Mouse (Mus musculus) hindbrain, embryonic 12.5 days (tissue): ENCODE measurements around the gene Art4. TPM values are rescaled to one million over a fixed set of nuclear protein-coding genes. Genes with fewer than 3 reads are reported as not detected.
A peak's percentile ranks its signal among the peaks of the same experiment; 100 is the strongest.

Source experiments
- ATAC-seq: fragments of 200-750 bp; cut with Nextera tagmentation; 2 replicates; pipeline ENCODE4 v1.8.0; 2017; ENCODE audit warnings: moderate TSS enrichment; ENCODE audit not compliant: low FRiP score
- H3K27ac ChIP-seq: fragments of 300-500 bp; sonication (generic); 2 replicates; pipeline ENCODE4 v1.5.1; 2016; ENCODE audit warnings: mild to moderate bottlenecking
- H3K27me3 ChIP-seq: fragments of 300-500 bp; sonication (generic); 2 replicates; pipeline ENCODE4 v1.6.1; 2016; ENCODE audit warnings: mild to moderate bottlenecking
- H3K36me3 ChIP-seq: fragments of 300-500 bp; sonication (generic); 2 replicates; pipeline ENCODE4 v1.6.1; 2016; ENCODE audit warnings: mild to moderate bottlenecking
- H3K4me1 ChIP-seq: fragments of 300-500 bp; sonication (generic); 2 replicates; pipeline ENCODE4 v1.6.1; 2016
- H3K4me2 ChIP-seq: fragments of 300-500 bp; sonication (generic); replicated peaks from 2 replicates; pipeline ENCODE4 v1.6.1; 2016; ENCODE audit warnings: mild to moderate bottlenecking
- H3K4me3 ChIP-seq: fragments of 300-500 bp; sonication (generic); 2 replicates; pipeline ENCODE4 v1.5.1; 2016; ENCODE audit warnings: mild to moderate bottlenecking
- H3K9ac ChIP-seq: fragments of 300-500 bp; sonication (generic); 2 replicates; pipeline ENCODE4 v1.6.1; 2016; ENCODE audit warnings: mild to moderate bottlenecking, moderate library complexity
- H3K9me3 ChIP-seq: fragments of 300-500 bp; sonication (generic); replicated peaks from 2 replicates; pipeline ENCODE4 v1.6.1; 2016; ENCODE audit warnings: mild to moderate bottlenecking
- WGBS: fragments of 180-500 bp; shearing (Covaris S2); methylation state at CpG from one replicate; pipeline ENCODE4 v1.1.7; 2016; 5-methylcytosine and 5-hydroxymethylcytosine counted together
- polyA plus RNA-seq: library from polyadenylated mRNA; unstranded; fragments of >200 nt; fragmentation: Nextera tagmentation; extraction: Ambion mirVana; gene quantifications from 2 replicates; pipeline ENCODE4 v1.2.1, GENCODE M21; 2016

The Art4 gene
- polyA plus RNA-seq, 1 experiment from 2014 or later, result 0.75 TPM

DNA sequence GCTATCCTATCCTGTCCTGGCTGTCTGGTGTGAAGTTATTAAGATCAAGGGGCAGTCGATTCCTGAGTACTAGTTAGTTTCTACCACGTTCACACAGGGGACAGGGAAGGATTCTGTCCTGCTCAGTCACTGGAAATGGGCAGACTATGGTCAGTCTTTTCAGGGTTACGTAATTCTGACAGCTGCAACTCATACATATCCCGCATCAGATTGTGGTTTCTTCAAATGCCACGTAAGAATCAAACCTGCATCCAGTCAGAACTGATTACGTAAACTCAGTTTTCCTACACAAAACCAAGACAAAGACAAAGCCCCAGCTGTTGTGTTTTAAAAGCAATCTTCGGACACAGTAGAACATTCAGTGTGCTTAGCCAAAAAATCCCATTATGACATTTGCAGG is 42.2 kb downstream of the Art4 start:
- Histone ChIP-seq H3K4me1 (no peaks in the 10 kb centered on the region), H3K27ac (no peak overlapping the region), H3K4me2 (no peak overlapping the region), H3K9ac (no peak overlapping the region), H3K4me3 (no peak overlapping the region), H3K36me3 (peaks cover 83% of the 10 kb centered on the region), H3K27me3 (no peaks in the 10 kb centered on the region), H3K9me3 (no peaks in the 10 kb centered on the region)
- ATAC-seq, result no peak
- 97% methylated on average over 7 of the region's 7 CpGs for WGBS

DNA sequence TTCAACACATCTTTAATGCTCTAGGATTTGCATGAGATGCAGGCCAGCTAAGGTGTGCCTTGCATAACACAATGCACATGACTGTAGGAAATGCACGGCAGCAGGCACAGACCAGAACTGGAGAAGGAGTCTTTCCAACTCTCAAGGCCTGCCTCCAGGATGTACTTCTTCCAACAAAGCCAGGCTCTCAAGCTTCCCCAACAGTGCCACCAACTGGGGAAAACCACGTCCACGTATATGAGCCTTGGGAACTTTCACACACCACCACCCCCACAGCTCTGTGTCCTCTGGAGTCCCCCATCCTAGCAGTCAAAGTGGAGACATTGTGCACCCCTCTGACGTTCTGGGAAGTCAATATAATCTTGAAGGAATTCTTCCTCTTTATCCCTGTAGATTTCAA is 44.4 kb downstream of the Art4 start:
- H3K27me3 ChIP-seq, result no peaks in the 10 kb centered on the region
- no peaks in the 10 kb centered on the region for H3K9me3 ChIP-seq
- H3K27ac ChIP-seq, result no peak overlapping the region
- H3K4me1 ChIP-seq, result peaks cover 14% of the 10 kb centered on the region
- WGBS, result 48% methylated on average over 4 of the region's 4 CpGs
- H3K9ac ChIP-seq, result no peak overlapping the region
- H3K4me3 ChIP-seq, result no peak overlapping the region
- H3K4me2 ChIP-seq, result no peak overlapping the region
- no peak for ATAC-seq
- H3K36me3 ChIP-seq, result peaks cover 62% of the 10 kb centered on the region

DNA sequence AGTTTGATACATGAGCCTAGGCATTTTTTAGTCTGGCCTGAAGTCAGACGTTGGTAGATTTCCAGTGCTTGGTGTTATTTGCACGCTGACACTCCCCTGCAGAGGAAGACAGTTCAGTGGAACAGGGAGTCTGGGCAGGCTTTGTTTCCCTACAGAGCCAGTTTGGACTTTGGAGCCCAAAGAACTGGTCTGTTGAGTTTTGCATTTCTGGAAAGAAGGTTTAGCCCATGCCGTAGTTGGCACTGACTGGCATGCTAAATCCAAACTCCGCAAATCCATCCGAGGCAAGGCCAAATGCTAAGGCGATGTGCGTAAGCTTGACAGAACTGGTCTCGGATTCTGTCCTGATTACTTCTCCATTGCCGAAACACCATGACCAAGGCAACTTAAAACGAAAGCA is 46.3 kb downstream of the Art4 start:
- no peaks in the 10 kb centered on the region for H3K9me3 ChIP-seq
- no peak overlapping the region for H3K27ac ChIP-seq
- 90% methylated on average over 10 of the region's 10 CpGs for WGBS
- H3K27me3 ChIP-seq, result no peaks in the 10 kb centered on the region
- ATAC-seq, result no peak
- H3K36me3 ChIP-seq, result peaks cover 43% of the 10 kb centered on the region
- no peak overlapping the region for H3K9ac ChIP-seq
- peaks cover 18% of the 10 kb centered on the region for H3K4me1 ChIP-seq
- H3K4me2 ChIP-seq, result no peak overlapping the region
- H3K4me3 ChIP-seq, result no peak overlapping the region

DNA sequence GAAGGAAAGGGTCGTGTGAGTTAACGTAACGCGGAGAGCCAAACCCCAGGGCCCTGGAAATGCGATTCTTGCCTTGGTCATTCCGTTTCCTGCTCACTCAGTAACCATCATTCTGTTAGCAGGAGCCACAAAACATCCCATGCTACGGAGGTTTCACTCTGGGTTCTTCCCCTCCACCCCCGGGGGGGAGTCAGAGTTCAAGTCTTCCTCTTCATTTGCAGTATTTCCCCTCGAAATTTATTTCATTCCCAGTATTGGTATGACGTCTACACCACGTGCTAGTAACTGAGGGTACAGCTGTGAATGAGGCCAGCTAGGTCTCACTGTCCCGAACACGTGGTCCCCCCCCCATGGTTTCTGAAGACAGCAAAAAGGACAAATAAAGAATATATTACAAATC is 47.9 kb downstream of the Art4 start:
- H3K4me3 ChIP-seq, result no peak overlapping the region
- H3K36me3 ChIP-seq, result peaks cover 31% of the 10 kb centered on the region
- H3K9ac ChIP-seq, result no peak overlapping the region
- 75% methylated on average over 13 of the region's 13 CpGs for WGBS
- H3K27me3 ChIP-seq, result no peaks in the 10 kb centered on the region
- ATAC-seq, result no peak
- H3K9me3 ChIP-seq, result no peaks in the 10 kb centered on the region
- H3K4me1 ChIP-seq, result peaks cover 22% of the 10 kb centered on the region
- peak overlapping the region; percentile 97 for H3K4me2 ChIP-seq
- H3K27ac ChIP-seq, result no peak overlapping the region

DNA sequence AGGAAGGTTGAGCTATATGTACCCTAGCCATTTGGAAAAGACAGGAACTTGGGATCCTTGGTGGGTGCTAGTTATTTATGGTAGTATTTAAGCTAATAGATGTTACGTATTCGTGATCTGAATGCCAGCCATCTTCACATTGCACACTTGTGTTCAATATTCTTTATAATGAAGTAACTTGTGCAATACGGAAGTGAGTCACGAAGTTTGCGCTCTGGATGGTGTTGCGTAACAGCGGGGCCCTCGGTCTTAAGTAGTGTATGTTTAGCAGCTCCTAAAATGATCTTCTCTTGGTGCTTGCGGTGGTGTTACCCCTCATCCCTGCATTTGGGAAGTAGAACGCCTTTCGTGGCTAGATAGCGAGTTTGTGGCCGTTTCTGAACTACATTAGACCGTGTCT is 48.5 kb downstream of the Art4 start:
- H3K27ac ChIP-seq, result no peak overlapping the region
- peaks cover 25% of the 10 kb centered on the region for H3K36me3 ChIP-seq
- ATAC-seq, result no peak
- peak overlapping the region; percentile 97 for H3K4me2 ChIP-seq
- H3K9me3 ChIP-seq, result no peaks in the 10 kb centered on the region
- peaks cover 22% of the 10 kb centered on the region for H3K4me1 ChIP-seq
- no peaks in the 10 kb centered on the region for H3K27me3 ChIP-seq
- H3K4me3 ChIP-seq, result peak overlapping the region; percentile 87
- peak overlapping the region; percentile 78; the same call in 1 of the 2 replicates for H3K9ac ChIP-seq
- WGBS, result 37% methylated on average over 14 of the region's 14 CpGs

DNA sequence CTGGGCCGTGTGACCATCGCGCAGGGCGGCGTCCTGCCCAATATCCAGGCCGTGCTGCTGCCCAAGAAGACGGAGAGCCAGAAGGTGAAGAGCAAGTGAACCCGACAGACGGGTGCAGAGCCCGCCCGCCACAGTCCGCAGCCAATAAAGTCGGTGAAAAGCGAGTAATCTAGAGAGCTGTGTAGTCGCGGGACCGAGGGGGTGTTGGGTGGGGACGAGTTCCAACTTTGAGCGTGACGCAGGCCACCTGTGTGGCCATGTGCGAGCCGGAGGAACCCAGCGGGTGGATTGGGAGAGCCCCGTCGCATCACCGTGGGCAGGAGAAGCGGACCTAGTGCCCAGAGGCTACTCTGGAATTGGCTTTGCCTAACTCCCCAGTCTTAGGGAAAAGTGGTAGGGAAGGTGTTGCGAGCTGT is 48.9 kb downstream of the Art4 start:
- Histone ChIP-seq H3K9me3 (no peaks in the 10 kb centered on the region), H3K4me2 (peak overlapping the region; percentile 97), H3K9ac (peak overlapping the region; percentile 78), H3K27me3 (no peaks in the 10 kb centered on the region), H3K4me1 (peaks cover 22% of the 10 kb centered on the region), H3K4me3 (peak overlapping the region; percentile 87), H3K36me3 (peaks cover 21% of the 10 kb centered on the region), H3K27ac (peak overlapping the region; percentile 68; the same call in 1 of the 2 replicates)
- 0% methylated on average over 28 of the region's 28 CpGs for WGBS
- peak; percentile 23 for ATAC-seq

DNA sequence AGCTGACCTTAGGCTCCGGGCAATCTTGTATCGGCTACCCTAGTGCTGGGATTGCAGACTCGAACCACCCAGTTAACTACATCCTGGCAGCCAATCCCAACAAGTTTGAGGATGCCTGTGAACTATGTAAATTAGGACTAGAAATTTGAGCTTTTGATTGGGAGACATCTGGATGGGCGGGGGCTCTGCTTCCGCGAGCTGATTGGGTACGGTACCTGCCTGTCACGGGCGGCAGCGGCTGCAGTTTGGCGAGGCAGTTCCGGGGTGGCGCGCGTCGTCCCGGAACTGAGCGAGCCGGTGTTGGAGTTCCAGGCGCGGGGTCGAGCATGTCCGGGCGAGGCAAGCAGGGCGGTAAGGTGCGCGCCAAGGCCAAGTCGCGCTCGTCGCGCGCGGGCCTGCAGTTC is 49.5 kb downstream of the Art4 start, which contains the start of gene H2afj:
H2afj (plus strand) TSS at position 231 of the 404 bp plus-strand sequence.
- peak within 1 kb of the TSS; percentile 97 for H3K4me2 ChIP-seq
- H3K4me1 ChIP-seq, result peaks cover 26% of the 10 kb centered on the region
- peak within 1 kb of the TSS; percentile 79 for H3K27ac ChIP-seq
- H3K27me3 ChIP-seq, result no peaks in the 10 kb centered on the region
- WGBS, result under 1% methylated on average over 34 of the region's 34 CpGs
- H3K9ac ChIP-seq, result peak within 1 kb of the TSS; percentile 78
- H3K9me3 ChIP-seq, result no peaks in the 10 kb centered on the region
- peak; percentile 88 for ATAC-seq
- peak within 1 kb of the TSS; percentile 87 for H3K4me3 ChIP-seq
- peaks cover 16% of the 10 kb centered on the region for H3K36me3 ChIP-seq

DNA sequence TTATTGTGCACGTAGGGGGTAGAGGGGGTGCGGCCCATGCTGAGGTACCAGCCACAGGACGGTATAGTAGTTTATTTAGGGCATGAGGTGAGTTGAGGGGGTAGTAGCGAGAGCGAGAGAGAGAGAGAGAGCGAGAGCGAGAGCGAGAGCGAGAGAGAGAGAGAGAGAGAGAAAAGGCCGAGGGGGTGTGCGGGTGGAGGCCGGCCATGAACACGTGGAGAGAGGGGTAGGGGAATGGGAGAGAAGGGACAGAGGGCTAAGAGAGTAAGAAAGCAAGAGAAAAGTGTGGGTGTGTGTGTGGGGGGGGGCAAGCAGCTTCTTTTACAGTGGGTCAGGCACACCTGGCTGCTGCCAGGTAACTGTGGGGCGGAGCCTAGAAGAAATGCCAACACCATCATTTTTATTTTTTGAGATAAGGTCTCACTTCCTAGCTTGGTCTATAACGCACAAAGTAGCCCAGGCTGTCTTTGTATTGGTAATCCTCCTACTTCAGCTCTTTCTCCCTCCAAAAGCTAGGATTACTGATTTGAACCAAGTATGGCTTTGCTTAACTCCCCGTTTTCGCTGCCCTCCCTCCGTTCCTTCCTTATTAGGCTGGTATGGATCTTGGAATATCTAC is 50.0 kb downstream of the Art4 start:
- 24% methylated on average over 18 of the region's 18 CpGs for WGBS
- H3K36me3 ChIP-seq, result peaks cover 12% of the 10 kb centered on the region
- H3K9me3 ChIP-seq, result no peaks in the 10 kb centered on the region
- H3K4me3 ChIP-seq, result peak overlapping the region; percentile 87
- ATAC-seq, result peak; percentile 3
- 0 out of 2 replicates have a peak overlapping the region, but pooled peaks have one; percentile 35 for H3K9ac ChIP-seq
- H3K27ac ChIP-seq, result peak overlapping the region; percentile 79
- H3K4me2 ChIP-seq, result peak overlapping the region; percentile 97
- H3K27me3 ChIP-seq, result no peaks in the 10 kb centered on the region
- peaks cover 29% of the 10 kb centered on the region for H3K4me1 ChIP-seq

DNA sequence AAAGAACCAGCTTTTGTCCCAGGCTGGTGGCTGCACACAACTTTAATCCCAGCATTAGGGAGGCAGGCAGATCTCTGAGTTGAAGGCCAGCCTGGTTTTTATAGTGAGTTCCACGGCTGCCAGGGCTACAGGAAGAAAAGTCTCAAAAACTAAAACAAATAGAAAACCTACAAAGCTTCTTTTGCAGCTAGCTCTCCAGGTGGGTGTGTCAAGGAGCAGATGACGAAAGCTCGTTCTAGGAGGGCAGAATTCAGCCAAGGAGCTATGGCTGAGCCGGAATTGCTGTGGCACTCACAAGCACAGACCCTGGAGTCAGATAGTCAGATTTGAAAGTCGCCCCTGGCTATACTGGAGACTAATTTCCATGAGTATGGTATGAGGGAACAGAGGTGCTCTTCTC is 50.7 kb downstream of the Art4 start:
- WGBS, result 64% methylated on average over 5 of the region's 5 CpGs
- no peak overlapping the region for H3K4me2 ChIP-seq

DNA sequence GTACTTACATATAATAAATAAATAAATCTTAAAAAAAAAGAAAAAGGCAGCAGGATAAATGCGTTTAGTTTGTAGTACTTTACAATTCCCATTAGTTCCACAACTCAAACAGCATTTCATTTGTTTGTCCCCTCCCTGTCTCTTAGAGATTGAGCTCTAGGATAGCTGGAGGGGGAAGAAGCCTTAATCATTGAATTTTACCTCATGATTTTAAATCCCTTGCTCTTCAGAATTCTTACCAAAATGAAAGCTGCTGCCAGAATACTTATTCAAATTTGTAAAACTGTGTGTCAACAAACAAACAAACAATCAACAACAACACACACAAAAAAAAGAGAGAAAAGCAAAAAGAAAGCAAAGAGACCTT is 52.1 kb downstream of the Art4 start:
- no peaks in the 10 kb centered on the region for H3K36me3 ChIP-seq
- no peak overlapping the region for H3K4me2 ChIP-seq
- H3K9me3 ChIP-seq, result no peaks in the 10 kb centered on the region
- H3K9ac ChIP-seq, result no peak overlapping the region
- H3K4me1 ChIP-seq, result peaks cover 29% of the 10 kb centered on the region
- WGBS, result 78% methylated on average over 1 of the region's 1 CpGs
- H3K4me3 ChIP-seq, result no peak overlapping the region
- no peak overlapping the region for H3K27ac ChIP-seq
- no peaks in the 10 kb centered on the region for H3K27me3 ChIP-seq
- no peak for ATAC-seq

More for the DNA sequence above, 50.7 kb downstream of the Art4 start:
- Histone ChIP-seq H3K4me3 (no peak overlapping the region), H3K27me3 (no peaks in the 10 kb centered on the region), H3K27ac (no peak overlapping the region), H3K9me3 (no peaks in the 10 kb centered on the region), H3K36me3 (peaks cover 6% of the 10 kb centered on the region; the same call in 1 of the 2 replicates), H3K4me1 (peaks cover 29% of the 10 kb centered on the region), H3K9ac (no peak overlapping the region)
- ATAC-seq, result no peak

DNA sequence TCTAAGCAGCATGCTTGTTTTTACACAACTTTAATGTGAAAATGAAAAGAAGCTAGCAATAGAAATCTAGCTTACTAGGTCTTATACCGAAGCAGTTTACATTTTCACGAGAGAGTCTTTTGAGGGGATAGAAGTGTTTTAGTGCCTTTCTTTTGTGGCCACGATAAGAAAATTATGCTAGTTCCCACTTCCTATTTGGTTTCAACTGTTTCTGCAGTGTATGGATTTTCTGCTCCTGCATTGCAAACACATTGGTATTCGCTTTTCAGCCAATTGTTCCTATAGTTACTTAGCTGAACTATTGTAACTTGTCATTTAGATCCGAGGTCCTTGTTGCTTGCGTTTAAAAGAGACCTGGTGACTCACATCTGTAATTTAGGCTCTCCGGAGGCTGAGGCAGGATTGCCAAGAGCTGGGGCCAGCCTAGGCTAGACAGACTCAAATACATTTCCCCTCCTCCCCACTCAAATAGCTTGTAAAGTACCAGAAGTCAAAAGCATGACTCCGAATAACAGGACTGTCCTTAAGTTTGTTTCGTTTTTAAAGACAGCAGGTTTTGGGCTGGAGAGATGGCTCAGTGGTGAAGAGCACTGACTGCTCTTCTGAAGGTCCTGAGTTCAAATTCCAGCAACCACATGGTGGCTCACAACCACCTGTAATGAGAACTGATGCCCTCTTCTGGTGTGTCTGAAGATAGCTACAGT is 52.7 kb downstream of the Art4 start:
- Histone ChIP-seq H3K4me2 (peak overlapping the region; percentile 75), H3K9ac (peak overlapping the region; percentile 57), H3K36me3 (no peaks in the 10 kb centered on the region), H3K9me3 (no peaks in the 10 kb centered on the region), H3K4me3 (peak overlapping the region; percentile 75), H3K27ac (peak overlapping the region; percentile 100), H3K4me1 (peaks cover 27% of the 10 kb centered on the region), H3K27me3 (no peaks in the 10 kb centered on the region)
- ATAC-seq, result no peak
- 34% methylated on average over 9 of the region's 9 CpGs for WGBS

DNA sequence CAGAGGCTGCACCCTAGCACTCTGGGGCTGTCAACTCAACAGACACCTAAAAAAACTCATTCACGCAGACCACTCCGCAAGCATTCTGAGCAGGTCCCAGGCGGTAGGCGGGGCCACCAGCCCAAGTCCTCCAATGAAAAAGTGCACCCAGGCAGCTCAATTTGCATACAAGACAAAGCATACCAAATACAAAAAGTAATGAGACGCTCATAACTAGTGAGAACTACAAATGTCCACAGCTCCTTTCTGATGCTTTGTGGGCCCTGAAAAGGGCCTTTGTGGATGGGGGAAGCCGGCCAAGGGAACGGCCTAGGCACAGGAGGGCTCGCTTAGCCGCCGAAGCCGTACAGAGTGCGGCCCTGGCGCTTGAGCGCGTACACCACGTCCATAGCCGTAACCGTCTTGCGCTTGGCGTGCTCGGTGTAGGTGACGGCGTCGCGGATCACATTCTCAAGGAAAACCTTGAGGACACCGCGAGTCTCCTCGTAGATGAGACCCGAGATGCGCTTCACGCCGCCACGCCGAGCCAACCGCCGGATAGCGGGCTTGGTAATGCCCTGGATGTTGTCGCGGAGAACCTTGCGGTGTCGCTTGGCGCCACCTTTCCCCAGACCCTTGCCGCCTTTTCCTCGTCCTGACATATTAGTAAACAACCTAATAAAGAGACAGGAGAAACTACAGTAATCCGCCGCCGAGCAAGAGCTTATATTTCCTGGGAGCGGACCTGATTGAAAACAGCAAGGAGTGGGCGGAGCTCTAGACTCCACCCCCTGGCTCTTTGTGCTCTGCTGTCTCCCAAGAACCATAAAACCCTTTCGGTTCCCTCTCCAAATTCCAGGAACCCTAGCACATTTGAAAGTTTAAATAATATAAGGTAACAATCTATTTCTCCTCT is 53.5 kb downstream of the Art4 start, which contains the start of gene Hist4h4:
Hist4h4 (minus strand) TSS at position 677 of the 895 bp plus-strand sequence.
- H3K36me3 ChIP-seq, result no peaks in the 10 kb centered on the region
- peak; percentile 77 for ATAC-seq
- WGBS, result under 1% methylated on average over 50 of the region's 50 CpGs
- H3K27ac ChIP-seq, result peak within 1 kb of the TSS; percentile 100
- no peaks in the 10 kb centered on the region for H3K9me3 ChIP-seq
- peak within 1 kb of the TSS; percentile 90 for H3K9ac ChIP-seq
- peaks cover 18% of the 10 kb centered on the region for H3K4me1 ChIP-seq
- H3K27me3 ChIP-seq, result no peaks in the 10 kb centered on the region
- peak within 1 kb of the TSS; percentile 75 for H3K4me3 ChIP-seq
- peak within 1 kb of the TSS; percentile 75 for H3K4me2 ChIP-seq
